Mouse (Mus musculus): ENCODE results near the gene Mctp1. TPM values are rescaled to one million over a fixed set of nuclear protein-coding genes. Genes with fewer than 3 reads are reported as not detected.

Mctp1 gene
- polyA plus RNA-seq, 1 experiment from 2014 or later: 0.63 TPM

GRCm38 (mm10) chr13:76810496-76810939, 426.2 kb downstream of the Mctp1 start:
- H3K4me1 ChIP-seq (replicated peaks; ENCODE audit: control insufficient read depth, insufficient read depth, low read length): no peaks in the 10 kb centered on the region
- no peak overlapping the region for H3K4me2 ChIP-seq (ENCODE audit: low read depth, low read length)
- H3K9me3 ChIP-seq (ENCODE audit: control insufficient read depth, low read length): no peaks in the 10 kb centered on the region
- no peaks in the 10 kb centered on the region for H3K36me3 ChIP-seq (ENCODE audit: control insufficient read depth, insufficient read depth, low read length)
- H3K27ac ChIP-seq (ENCODE audit: low read length): no peak overlapping the region
- ATAC-seq (ENCODE audit: low read depth): no peak
- H3K4me3 ChIP-seq (ENCODE audit: low read length): no peak overlapping the region
- WGBS: 13% methylated on average over 7 of the region's 7 CpGs
- no peak overlapping the region for H3K9ac ChIP-seq (ENCODE audit: low read length)
- H3K27me3 ChIP-seq (ENCODE audit: control insufficient read depth, insufficient read depth, low read depth, low read length): no peaks in the 10 kb centered on the region

GRCm38 (mm10) chr13:76823083-76823482, 438.7 kb downstream of the Mctp1 start:
- no peak overlapping the region for H3K27ac ChIP-seq (ENCODE audit: low read length)
- H3K9ac ChIP-seq (ENCODE audit: low read length): no peak overlapping the region
- H3K36me3 ChIP-seq (ENCODE audit: control insufficient read depth, insufficient read depth, low read length): no peaks in the 10 kb centered on the region
- no peak overlapping the region for H3K4me3 ChIP-seq (ENCODE audit: low read length)
- H3K27me3 ChIP-seq (ENCODE audit: control insufficient read depth, insufficient read depth, low read depth, low read length): no peaks in the 10 kb centered on the region
- no peaks in the 10 kb centered on the region for H3K4me1 ChIP-seq (replicated peaks; ENCODE audit: control insufficient read depth, insufficient read depth, low read length)
- no peak overlapping the region for H3K4me2 ChIP-seq (ENCODE audit: low read depth, low read length)
- no peaks in the 10 kb centered on the region for H3K9me3 ChIP-seq (ENCODE audit: control insufficient read depth, low read length)
- WGBS: 51% methylated on average over 3 of the region's 3 CpGs
- ATAC-seq (ENCODE audit: low read depth): no peak

DNA sequence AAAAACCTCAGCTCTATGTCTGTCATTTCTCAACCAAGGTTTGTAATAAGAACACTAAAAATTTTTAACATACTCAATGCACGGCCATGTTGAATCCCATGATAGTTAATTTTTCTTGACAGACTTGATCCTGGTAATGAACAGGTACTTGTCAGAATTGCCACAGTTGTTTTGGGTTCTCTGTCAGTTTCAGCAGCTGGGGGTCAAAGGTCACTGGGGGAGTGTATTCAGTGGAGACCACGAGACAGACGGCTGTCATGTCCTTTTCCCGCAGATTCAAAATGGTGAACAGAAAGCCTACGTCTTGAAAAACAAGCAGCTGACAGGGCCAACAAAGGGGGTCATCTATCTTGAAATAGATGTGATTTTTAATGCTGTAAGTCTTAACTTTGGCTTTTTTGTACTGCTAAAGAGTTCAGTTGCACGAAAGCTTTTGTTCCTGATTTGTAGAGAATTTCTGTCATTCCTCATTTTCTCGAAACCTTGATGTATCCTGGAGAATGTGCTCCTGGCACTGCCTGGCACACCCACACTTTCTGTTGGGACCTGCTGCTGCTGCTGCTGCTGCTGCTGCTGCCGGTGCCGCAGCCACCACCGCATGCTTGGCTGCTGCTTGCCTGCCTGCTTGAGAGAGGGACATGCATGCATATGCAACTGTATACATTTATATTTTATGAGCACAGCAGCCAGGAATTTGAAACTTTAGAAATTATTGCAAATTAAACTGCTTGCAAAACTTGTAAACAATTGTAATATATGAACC, 440.8 kb downstream of the Mctp1 start:
- Histone ChIP-seq H3K4me1 (replicated peaks; ENCODE audit: control insufficient read depth, insufficient read depth, low read length) (no peaks in the 10 kb centered on the region), H3K4me3 (ENCODE audit: low read length) (no peak overlapping the region), H3K9ac (ENCODE audit: low read length) (no peak overlapping the region), H3K36me3 (ENCODE audit: control insufficient read depth, insufficient read depth, low read length) (no peaks in the 10 kb centered on the region), H3K9me3 (ENCODE audit: control insufficient read depth, low read length) (no peaks in the 10 kb centered on the region), H3K27me3 (ENCODE audit: control insufficient read depth, insufficient read depth, low read depth, low read length) (no peaks in the 10 kb centered on the region), H3K4me2 (ENCODE audit: low read depth, low read length) (no peak overlapping the region), H3K27ac (ENCODE audit: low read length) (no peak overlapping the region)
- 45% methylated on average over 10 of the region's 10 CpGs for WGBS
- no peak for ATAC-seq (ENCODE audit: low read depth)

GRCm38 (mm10) chr13:76827738-76828137, 443.4 kb downstream of the Mctp1 start:
- WGBS: 75% methylated on average over 3 of the region's 3 CpGs
- no peaks in the 10 kb centered on the region for H3K36me3 ChIP-seq (ENCODE audit: control insufficient read depth, insufficient read depth, low read length)

GRCm38 (mm10) chr13:76838031-76838430, 453.7 kb downstream of the Mctp1 start:
- H3K27me3 ChIP-seq (ENCODE audit: control insufficient read depth, insufficient read depth, low read depth, low read length): no peaks in the 10 kb centered on the region
- no peak overlapping the region for H3K4me2 ChIP-seq (ENCODE audit: low read depth, low read length)
- H3K4me1 ChIP-seq (replicated peaks; ENCODE audit: control insufficient read depth, insufficient read depth, low read length): no peaks in the 10 kb centered on the region
- no peaks in the 10 kb centered on the region for H3K36me3 ChIP-seq (ENCODE audit: control insufficient read depth, insufficient read depth, low read length)
- H3K4me3 ChIP-seq (ENCODE audit: low read length): no peak overlapping the region
- no peak for ATAC-seq (ENCODE audit: low read depth)
- 74% methylated on average over 3 of the region's 3 CpGs for WGBS
- H3K27ac ChIP-seq (ENCODE audit: low read length): no peak overlapping the region
- no peaks in the 10 kb centered on the region for H3K9me3 ChIP-seq (ENCODE audit: control insufficient read depth, low read length)
- no peak overlapping the region for H3K9ac ChIP-seq (ENCODE audit: low read length)

More at GRCm38 (mm10) chr13:76827738-76828137, 443.4 kb downstream of the Mctp1 start:
- Histone ChIP-seq H3K4me3 (ENCODE audit: low read length) (no peak overlapping the region), H3K4me2 (ENCODE audit: low read depth, low read length) (no peak overlapping the region), H3K9me3 (ENCODE audit: control insufficient read depth, low read length) (no peaks in the 10 kb centered on the region), H3K27me3 (ENCODE audit: control insufficient read depth, insufficient read depth, low read depth, low read length) (no peaks in the 10 kb centered on the region), H3K9ac (ENCODE audit: low read length) (no peak overlapping the region), H3K27ac (ENCODE audit: low read length) (no peak overlapping the region), H3K4me1 (replicated peaks; ENCODE audit: control insufficient read depth, insufficient read depth, low read length) (no peaks in the 10 kb centered on the region)
- ATAC-seq (ENCODE audit: low read depth): no peak

DNA sequence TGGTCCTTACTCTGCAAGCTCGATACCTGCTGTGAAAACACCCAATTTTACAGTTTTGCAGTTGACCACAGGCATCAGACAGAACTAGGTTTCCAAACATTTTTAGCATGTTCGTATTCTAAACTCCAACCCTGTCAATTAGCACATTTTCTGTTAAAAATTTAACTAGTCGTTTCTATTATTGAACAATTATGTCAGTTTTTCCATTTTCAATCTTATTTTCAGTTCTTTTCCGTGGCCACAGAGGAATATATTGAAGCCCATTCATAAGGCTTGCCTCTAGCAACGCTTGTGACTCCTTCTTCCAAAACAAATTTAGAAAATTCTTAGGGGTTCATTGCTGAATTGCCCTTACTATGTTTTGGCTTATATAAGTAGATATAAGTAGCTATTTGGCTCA, 456.4 kb downstream of the Mctp1 start:
- Histone ChIP-seq H3K4me2 (ENCODE audit: low read depth, low read length) (no peak overlapping the region), H3K9me3 (ENCODE audit: control insufficient read depth, low read length) (no peaks in the 10 kb centered on the region), H3K27me3 (ENCODE audit: control insufficient read depth, insufficient read depth, low read depth, low read length) (no peaks in the 10 kb centered on the region), H3K4me3 (ENCODE audit: low read length) (no peak overlapping the region), H3K36me3 (ENCODE audit: control insufficient read depth, insufficient read depth, low read length) (no peaks in the 10 kb centered on the region), H3K27ac (ENCODE audit: low read length) (no peak overlapping the region), H3K4me1 (replicated peaks; ENCODE audit: control insufficient read depth, insufficient read depth, low read length) (no peaks in the 10 kb centered on the region), H3K9ac (ENCODE audit: low read length) (no peak overlapping the region)
- WGBS: 65% methylated on average over 5 of the region's 5 CpGs
- ATAC-seq (ENCODE audit: low read depth): no peak

DNA sequence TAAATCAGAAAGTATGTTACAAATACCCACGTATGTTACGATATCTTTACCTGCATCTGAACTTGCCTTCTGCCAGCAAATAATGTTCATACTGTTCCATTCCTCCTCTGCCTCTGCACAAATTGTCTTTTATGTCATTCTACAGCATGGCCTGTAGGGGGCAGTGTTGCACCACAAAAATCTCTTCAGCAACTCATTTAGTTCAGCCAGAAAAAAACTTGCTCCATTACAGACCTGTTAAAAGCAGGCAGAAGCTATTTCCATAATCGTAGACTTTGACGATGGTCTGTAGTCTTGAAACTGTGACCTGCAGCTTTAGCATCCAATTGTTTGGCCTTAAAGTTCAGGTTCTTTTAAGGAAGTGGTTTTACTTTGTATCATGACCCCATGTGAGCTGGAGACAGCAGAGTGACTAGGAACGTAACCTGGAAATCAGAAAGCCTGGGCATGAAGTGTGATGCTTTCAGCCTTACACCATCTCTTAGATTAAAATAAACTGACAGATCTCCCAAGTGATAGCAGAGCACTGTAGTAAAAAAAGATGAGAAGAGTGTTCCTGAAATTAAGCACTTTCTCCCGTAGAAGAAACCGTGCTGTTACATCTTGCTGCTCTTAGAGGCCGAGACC, 460.4 kb downstream of the Mctp1 start:
- 46% methylated on average over 8 of the region's 8 CpGs for WGBS
- 0 out of 2 replicates have a peak, but pooled peaks have one; percentile 23 for ATAC-seq (ENCODE audit: low read depth)

GRCm38 (mm10) chr13:76850412-76851054, 466.2 kb downstream of the Mctp1 start:
- WGBS: 40% methylated on average over 7 of the region's 7 CpGs
- no peaks in the 10 kb centered on the region for H3K4me1 ChIP-seq (replicated peaks; ENCODE audit: control insufficient read depth, insufficient read depth, low read length)
- H3K4me2 ChIP-seq (ENCODE audit: low read depth, low read length): no peak overlapping the region
- H3K27ac ChIP-seq (ENCODE audit: low read length): no peak overlapping the region
- no peaks in the 10 kb centered on the region for H3K27me3 ChIP-seq (ENCODE audit: control insufficient read depth, insufficient read depth, low read depth, low read length)
- H3K36me3 ChIP-seq (ENCODE audit: control insufficient read depth, insufficient read depth, low read length): no peaks in the 10 kb centered on the region
- no peak overlapping the region for H3K4me3 ChIP-seq (ENCODE audit: low read length)
- H3K9ac ChIP-seq (ENCODE audit: low read length): no peak overlapping the region
- H3K9me3 ChIP-seq (ENCODE audit: control insufficient read depth, low read length): no peaks in the 10 kb centered on the region
- ATAC-seq (ENCODE audit: low read depth): no peak

More for the DNA sequence above, 460.4 kb downstream of the Mctp1 start:
- H3K27ac ChIP-seq (ENCODE audit: low read length): no peak overlapping the region
- no peaks in the 10 kb centered on the region for H3K36me3 ChIP-seq (ENCODE audit: control insufficient read depth, insufficient read depth, low read length)
- H3K4me1 ChIP-seq (replicated peaks; ENCODE audit: control insufficient read depth, insufficient read depth, low read length): no peaks in the 10 kb centered on the region
- no peak overlapping the region for H3K4me2 ChIP-seq (ENCODE audit: low read depth, low read length)
- H3K9ac ChIP-seq (ENCODE audit: low read length): no peak overlapping the region
- H3K4me3 ChIP-seq (ENCODE audit: low read length): no peak overlapping the region
- H3K9me3 ChIP-seq (ENCODE audit: control insufficient read depth, low read length): no peaks in the 10 kb centered on the region
- H3K27me3 ChIP-seq (ENCODE audit: control insufficient read depth, insufficient read depth, low read depth, low read length): no peaks in the 10 kb centered on the region

- 45% methylated on average over 1 of the region's 1 CpGs for WGBS
- H3K4me2 ChIP-seq (ENCODE audit: low read depth, low read length): no peak overlapping the region
- no peak for ATAC-seq (ENCODE audit: low read depth)
- no peak overlapping the region for H3K4me3 ChIP-seq (ENCODE audit: low read length)
- no peak overlapping the region for H3K27ac ChIP-seq (ENCODE audit: low read length)
- H3K9me3 ChIP-seq (ENCODE audit: control insufficient read depth, low read length): no peaks in the 10 kb centered on the region
- H3K36me3 ChIP-seq (ENCODE audit: control insufficient read depth, insufficient read depth, low read length): no peaks in the 10 kb centered on the region
- no peaks in the 10 kb centered on the region for H3K27me3 ChIP-seq (ENCODE audit: control insufficient read depth, insufficient read depth, low read depth, low read length)
- no peak overlapping the region for H3K9ac ChIP-seq (ENCODE audit: low read length)
- no peaks in the 10 kb centered on the region for H3K4me1 ChIP-seq (replicated peaks; ENCODE audit: control insufficient read depth, insufficient read depth, low read length)
Measured at GRCm38 (mm10) chr13:76854306-76854705, 470.0 kb downstream of the Mctp1 start.
